12 mouse cellular contexts compared by ENCODE assay signal in the genomic region with DNA sequence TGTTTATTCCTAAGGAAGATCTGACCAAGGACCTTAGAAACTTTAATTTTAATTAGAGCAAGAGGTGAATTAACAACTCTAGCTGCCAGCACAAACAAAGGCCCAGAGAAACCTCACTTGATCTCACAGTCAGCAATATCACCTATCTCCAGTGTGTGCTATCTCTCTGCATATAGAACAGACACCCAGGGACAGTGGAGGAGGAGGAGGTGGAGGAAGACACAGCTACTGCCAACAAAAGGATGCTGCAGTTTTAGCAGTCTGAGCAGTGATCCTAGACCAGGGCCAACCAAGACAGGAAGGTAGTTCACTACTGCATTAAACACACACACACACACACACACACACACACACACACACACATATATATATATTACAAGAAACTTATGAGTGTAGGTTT.
"Had no signal": no experiment of that assay in that cellular context is flagged by ENCODE, and none has a peak within 500 bp of the region (broad histone marks: within the 10 kb centered on the region; RNA-seq: fewer than 3 reads in every experiment).

No protein-coding gene starts in this region.

- DNase-seq: retina, postnatal 1 day; right cerebral cortex, adult 18-20 months; right cerebral cortex, postnatal 14 days; right cerebral cortex, postnatal 25 days; right cerebral cortex, postnatal 4 days; spleen, adult 18-20 months; thymus, adult 18-20 months; thymus, adult 2 months; thymus, postnatal 14 days; thymus, postnatal 25 days; thymus, postnatal 36 days; thymus, postnatal 4 days had no signal
